Mouse (Mus musculus) thymus, adult 2 months (tissue): ENCODE results near the gene Tnfrsf11a.

Experiments
- CTCF ChIP-seq: fragments of 200-500 bp; IDR thresholded peaks from 2 replicates; pipeline ENCODE4 v1.5.1; 2012; ENCODE audit warnings: mild to moderate bottlenecking, control low read depth, low read length, moderate library complexity, borderline replicate concordance; ENCODE audit not compliant: control insufficient read depth, poor library complexity, insufficient read depth; ENCODE audit errors: extremely low read depth
- POLR2A ChIP-seq: fragments of 200-500 bp; IDR thresholded peaks from 2 replicates; pipeline ENCODE4 v1.6.1; 2012; ENCODE audit warnings: mild to moderate bottlenecking, low read length, control low read depth, moderate library complexity; ENCODE audit not compliant: control insufficient read depth, poor library complexity, insufficient read depth; ENCODE audit errors: extremely low read depth

DNA sequence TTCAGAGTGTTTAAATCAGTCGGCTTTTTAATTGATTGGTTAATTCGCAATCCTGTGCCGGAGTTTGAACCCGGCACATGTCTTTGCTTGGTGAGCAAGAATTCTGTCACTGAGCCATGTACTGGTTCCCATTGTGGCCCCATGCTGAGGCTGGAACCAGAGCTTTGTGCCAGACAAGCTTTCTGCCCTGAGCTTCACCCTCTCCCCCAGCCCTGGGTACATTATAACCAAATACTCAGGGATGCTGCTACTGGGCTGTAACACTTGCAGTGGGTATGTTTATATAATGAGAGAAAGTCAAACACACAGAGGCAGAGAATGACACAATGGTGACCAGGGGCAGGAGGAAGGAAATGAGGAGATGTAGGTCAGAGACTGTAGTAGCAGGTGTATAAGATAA, 43.8 kb downstream of the Tnfrsf11a start:
- TF ChIP-seq CTCF (no peak), POLR2A (no peak)
